Mouse (Mus musculus): Measurements from ENCODE around the gene Ttll8.

Gene Ttll8

DNA sequence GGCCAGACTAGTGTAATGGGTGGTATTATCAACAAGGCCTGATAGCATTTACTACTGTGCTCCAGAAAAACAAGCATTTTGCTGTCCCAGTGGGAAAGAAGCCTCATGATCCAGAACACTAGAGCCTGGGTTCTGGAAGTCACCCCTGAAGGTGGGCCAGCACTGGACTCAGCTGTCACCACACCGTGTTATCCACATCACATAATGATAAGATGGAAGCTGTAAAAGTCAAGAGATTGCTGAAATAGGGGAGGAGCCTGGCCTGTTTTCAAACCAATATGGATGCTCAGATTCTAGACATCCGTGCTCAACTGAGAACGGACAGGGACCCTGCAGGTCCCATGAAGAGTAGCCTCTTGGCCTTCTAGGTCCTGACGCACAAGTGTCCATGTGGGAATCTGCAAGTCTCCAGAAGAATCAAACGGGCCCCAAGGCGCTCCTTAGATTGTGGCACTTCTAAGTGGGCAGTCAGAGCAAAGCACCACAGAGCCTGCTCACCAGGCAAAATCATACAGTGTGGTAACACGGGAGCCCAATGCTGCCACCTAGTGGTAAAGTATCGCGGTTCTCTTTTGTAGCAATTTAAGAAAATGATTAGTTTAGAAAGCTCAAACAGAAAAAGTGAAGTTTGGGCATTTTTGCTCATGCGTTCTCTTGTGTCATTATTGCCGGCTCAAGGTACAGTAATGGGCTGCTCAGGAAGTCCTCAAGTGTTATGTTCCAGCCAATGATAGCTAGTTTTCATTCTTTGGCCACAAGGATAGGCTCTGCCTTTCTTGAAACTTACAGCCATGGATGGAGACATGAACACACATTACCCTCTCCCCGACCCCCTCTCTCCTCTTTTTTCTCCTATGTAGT, 32.9 kb downstream of the Ttll8 start:
- DNase-seq (ENCODE audit: low spot score): peak; percentile 90

DNA sequence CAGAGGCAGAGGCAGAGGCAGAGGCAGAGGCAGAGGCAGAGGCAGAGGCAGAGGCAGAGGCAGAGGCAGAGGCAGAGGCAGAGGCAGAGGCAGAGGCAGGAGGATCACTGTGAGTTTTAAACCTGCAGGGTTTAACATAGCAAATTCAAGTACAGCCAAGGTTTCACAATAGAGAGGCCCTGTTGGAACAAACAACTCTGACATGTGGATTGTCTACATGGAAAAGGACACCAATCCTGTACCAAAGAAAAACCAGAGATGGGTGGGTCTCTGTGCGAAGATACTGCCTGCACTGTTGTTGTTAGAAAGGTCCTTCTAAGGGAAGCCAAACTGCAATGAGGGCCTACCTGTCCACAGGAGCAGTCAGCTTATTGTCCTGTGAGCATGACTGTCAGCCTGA, 34.2 kb downstream of the Ttll8 start:
- no peak for DNase-seq (ENCODE audit: low spot score)

DNA sequence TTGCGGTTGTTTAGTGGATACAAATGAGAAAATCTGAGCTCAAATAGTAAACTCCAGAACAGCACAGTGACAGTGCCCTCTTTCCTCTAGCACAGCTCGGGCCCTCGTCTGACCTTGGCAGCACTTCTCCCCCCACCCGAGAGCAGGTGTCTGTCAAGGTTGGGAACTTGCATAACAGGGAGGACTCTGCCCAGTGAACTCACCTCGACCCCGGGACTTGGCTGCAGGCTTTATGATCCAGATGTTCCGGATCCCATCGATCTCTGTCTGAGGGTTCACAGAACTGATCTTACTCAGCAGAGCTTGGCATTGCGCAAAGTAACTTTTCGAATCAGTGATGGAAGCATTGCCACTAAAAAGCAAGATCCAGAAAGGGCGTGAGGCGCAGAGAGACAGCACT, 34.9 kb downstream of the Ttll8 start:
- no peak for DNase-seq (ENCODE audit: low spot score)

DNA sequence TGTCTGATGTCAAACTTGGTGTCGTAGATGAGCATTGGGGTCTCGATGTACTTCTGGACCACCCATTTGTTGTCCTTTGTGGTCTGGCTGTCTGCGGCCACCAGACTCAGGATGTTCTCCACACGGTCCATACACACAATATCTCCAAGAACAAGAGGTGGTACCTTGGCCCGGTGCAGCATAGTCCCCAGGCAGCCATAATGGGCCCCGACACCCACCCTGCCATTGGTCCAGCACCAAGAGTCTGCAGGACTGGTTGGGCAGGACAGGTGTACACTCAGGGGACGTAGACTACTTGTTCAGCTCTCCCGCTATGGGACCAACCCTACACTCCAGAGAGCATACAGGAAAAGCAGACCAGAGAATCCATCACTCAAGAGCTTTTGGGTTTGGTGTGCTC, 37.1 kb downstream of the Ttll8 start:
- DNase-seq (ENCODE audit: low spot score): no peak

DNA sequence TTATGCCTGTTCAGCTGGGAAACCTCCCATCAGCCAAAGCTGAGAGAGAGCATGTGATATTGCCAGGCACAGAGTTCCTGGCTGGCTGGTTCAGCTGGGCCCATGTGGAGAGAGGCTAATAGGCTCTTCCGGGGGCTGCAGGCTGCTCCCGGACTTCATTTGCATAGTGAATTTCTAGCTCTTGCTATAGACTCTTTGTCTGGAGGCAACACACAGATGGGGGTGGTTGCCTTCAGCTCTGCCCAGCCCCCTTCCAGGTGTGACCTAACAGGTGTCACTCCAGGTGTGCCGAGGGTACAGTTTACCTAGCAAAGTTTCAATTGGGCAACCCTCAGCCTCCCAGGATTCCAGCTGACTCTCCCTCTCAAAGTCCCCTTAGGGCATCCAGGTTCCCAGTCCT, 37.9 kb downstream of the Ttll8 start:
- no peak for DNase-seq (ENCODE audit: low spot score)

DNA sequence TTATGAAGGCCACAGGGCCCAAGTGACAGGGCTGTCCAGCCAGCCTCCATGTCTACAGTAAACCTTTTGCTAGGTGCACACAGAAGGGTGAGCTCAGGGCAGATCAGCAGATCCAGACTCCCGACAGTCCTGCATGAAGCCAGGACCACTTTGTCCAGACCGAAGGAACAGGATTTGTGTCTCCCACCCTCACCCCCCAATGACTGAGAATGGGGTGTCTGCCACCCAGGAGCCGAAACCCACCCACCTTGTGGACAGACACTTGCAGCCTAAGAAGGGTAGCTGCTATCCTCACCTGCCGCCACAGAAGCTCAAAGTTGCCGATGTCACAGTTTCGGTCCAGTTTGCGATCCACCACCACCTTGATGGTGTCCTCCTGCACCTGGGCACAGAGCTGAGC, 39.2 kb downstream of the Ttll8 start:
- no peak for DNase-seq (ENCODE audit: low spot score)

DNA sequence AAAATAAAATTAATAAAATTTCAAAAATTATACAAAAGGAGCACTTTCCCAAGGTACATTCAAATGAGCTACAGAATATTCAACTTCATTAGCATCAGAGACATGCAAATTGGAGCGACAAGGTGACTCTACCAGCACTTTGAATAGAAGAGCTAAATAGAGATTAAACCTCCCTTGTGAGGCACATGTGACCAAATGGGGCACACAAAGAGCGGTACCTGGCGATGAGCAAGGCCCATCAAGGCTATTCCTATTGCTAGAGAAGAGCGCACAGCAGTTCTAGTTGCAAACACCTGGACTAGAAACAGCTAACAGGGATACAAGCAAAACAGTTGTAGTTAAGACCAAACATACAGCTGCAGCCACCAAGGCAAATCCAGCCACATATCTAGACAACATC, 47.9 kb downstream of the Ttll8 start:
- no peak for DNase-seq (ENCODE audit: low spot score)

DNA sequence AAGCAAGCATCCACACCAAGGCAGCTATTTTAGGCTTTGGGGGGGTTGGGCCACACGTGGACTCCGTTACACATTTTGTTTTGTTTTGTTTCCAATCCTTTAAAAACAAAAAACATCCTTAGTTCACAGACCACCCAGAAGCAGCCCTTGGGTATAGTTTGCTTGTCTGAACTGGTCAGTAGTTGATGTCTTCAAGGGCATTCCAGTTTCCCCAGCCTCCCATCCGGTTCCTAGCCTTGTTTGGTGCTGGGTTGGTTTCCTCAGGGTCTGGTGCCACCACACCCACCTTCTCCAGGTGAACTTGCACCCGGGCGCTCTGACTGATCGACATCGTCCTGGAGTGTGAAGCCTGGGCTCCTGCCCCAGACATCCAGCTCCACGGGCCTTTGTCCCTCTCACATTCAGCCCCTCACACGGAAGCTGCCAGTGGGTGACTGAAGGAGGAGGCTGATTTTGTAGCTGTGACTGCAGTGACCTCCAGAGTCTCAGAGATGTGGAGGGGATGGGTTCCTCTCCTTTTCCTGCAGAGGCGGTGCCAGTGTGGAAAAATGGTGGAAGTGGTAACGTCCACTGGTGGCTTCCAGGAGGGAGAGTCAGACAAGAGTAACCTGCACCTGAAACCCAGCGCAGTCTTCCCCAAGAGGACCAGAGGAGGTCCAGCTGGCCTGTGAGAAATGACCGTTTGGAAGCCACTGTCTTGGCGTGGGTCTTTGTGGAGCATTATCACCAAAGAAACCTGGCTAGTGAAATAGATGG, 50.0 kb downstream of the Ttll8 start:
- DNase-seq (ENCODE audit: low spot score): no peak

DNA sequence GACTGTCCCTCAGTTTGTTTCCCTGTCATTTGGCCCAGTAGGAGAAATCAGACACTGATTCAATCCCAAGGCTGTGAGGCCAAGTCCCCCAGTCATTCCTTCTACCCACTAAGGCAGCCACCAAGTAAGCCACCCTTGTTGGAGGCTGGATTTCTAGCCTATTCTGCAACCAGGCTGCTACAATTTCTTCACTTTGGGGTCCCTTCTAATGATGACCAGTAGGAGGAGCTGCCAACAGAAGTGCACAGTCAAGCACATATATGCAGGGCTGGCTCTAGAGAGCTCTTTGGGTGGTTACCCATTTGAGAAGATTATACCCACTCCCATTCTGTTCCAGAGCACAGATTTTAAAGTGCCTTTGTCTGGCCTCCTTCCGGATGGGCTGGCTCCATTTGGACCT, 51.1 kb downstream of the Ttll8 start:
- no peak for DNase-seq (ENCODE audit: low spot score)

DNA sequence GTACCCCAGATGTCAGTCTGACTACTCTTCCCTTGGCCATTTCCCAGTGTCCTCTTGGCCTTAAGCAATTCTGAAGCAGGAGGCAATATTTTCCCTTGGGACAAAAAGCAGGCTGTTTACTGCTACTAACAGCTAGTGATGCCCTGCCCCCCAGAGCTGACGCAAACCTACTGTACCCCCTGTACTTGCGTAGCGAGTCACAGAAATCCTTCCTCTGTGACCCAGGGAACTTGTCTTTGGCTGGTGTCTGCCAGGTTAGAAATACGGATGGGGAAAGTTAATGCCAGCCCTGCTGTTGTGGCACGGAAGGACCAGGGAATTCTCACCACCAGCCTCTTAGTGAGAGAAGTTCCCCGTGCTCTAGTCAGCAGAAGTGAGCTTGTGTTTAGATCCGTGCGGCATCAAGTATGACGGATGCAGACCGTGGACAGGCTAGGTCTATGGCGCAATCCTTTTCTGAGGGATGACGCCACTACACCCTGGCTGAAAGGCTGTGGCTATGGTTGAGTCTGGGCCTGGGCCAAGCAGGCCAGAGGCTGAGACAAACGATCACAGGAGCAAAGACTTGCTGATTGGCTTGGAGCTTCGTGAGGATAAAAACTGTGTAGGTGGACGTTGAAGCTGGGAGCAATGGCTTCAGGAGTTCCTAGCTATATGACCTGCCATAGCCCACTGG, 51.9 kb downstream of the Ttll8 start:
- no peak for DNase-seq (ENCODE audit: low spot score)

DNA sequence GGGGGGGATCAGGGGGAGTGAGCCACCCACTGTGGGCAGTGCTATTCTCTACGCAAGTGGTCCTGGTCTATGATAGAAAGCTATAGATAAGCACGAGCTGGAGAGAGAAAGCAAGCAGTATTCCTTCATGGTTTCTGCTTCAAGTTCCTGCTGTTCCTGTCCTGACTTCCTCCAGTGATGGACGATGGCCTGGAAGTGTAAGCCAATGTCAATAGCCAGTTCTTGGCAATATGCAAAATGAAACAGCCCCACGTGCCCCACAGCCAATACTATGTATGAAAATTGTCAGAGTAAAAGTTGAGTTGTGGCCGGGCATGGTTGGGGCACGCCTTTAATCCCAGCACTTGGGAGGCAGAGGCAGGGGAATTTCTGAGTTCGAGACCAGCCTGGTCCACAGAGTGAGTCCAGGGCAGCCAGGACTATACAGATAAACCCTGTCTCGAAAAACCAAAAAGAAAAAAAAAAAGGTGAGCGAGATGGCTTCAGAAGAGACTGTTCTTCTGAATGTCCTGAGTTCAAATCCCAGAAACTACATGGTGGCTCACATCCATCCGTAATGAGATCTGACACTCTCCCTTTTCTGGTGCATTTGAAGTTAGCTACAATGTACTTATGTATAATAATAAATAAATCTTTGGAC, 57.8 kb downstream of the Ttll8 start:
- DNase-seq (ENCODE audit: low spot score): no peak

DNA sequence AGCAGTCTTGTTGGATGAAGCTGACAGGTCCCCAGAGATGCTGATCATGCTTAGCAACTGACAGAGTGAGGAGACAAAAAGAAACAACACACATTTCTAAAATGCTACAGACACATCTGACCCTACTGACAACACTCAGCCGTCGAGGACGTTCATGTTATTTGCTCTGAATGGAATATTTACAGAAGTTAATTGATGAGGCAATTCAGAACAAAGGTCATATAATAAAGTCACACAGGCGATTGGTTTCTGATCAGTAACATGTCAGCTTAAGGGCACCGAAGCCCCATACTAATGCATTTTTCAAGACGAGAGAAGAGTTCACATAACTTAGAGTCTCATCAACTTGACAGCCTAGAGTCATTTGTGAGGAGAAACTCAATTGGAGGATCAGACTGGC, 58.3 kb downstream of the Ttll8 start:
- DNase-seq (ENCODE audit: low spot score): no peak

DNA sequence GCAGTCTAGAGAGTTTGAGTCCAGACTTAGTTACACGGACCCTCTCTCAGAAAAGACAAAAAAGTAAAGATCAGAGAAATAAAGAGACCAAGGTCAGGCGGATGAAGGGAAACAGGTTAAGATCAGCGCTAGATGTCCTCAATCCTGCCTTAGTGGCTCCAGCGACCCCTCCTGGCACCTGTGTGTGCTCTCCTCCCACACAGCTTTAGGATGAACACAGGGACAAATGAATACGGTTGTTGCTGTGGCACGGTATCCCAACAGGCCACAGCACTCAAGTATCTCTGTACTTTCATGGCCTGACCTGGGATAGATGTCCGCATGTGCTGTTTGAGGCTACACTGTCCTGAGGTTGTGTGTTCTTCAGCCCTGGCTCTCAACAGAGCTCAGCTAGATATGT, 59.1 kb downstream of the Ttll8 start:
- DNase-seq (ENCODE audit: low spot score): no peak

DNA sequence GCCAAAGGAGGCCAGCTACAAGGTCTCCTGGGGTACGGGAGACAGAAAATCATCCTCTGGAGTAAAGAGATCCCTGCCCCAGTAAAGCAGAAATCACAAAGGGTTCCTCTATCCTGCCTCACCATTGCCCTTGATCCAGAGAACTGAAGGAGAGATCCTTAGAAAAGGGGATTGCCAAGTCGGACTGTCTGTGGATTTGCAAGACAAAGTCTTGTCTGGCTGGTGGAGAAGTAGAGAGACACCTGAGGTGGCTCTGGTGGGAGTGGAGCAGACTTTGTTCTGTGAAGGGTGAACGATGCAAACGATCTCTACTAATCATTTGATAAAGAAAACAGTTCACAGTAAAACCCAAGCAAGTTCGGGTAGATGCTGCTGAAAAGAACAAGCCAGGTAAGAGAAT, 61.3 kb downstream of the Ttll8 start:
- DNase-seq (ENCODE audit: low spot score): no peak

DNA sequence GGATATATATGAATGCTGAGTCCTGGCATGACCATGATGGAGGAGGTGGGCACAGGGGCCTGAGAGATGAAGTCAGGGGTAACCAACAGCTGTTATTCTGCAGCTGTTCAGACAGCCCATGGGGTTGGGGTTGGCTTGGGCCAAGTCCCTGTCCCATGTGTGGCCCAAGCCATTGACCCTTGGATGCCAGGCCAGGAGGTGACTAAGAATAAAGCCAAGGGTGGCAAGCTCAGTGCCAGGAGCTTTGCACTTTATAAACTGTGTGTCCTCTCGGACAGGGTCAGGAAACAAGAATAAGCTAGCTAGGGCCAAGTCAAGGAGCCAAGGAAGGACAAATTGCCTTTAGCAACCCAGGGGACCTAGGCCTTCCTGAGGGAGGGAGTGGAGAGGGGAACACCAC, 62.0 kb downstream of the Ttll8 start:
- DNase-seq (ENCODE audit: low spot score): no peak

DNA sequence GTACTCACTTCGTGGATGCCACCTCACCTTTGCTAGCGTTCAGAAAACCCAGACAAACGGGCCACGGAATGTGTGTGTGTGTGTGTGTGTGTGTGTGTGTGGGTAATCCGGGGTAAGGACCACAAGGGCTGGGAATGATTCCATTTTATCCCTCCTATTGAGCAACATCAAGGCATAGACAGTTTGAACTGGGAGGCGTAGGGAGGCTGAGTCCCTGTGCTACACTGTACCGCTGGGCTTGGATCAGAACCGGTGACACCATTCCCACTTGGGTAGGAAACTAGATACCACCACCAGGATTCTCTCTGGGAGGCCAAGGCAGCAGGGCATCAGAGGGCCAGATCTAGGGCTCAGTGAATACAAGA, 62.6 kb downstream of the Ttll8 start:
- DNase-seq (ENCODE audit: low spot score): no peak

DNA sequence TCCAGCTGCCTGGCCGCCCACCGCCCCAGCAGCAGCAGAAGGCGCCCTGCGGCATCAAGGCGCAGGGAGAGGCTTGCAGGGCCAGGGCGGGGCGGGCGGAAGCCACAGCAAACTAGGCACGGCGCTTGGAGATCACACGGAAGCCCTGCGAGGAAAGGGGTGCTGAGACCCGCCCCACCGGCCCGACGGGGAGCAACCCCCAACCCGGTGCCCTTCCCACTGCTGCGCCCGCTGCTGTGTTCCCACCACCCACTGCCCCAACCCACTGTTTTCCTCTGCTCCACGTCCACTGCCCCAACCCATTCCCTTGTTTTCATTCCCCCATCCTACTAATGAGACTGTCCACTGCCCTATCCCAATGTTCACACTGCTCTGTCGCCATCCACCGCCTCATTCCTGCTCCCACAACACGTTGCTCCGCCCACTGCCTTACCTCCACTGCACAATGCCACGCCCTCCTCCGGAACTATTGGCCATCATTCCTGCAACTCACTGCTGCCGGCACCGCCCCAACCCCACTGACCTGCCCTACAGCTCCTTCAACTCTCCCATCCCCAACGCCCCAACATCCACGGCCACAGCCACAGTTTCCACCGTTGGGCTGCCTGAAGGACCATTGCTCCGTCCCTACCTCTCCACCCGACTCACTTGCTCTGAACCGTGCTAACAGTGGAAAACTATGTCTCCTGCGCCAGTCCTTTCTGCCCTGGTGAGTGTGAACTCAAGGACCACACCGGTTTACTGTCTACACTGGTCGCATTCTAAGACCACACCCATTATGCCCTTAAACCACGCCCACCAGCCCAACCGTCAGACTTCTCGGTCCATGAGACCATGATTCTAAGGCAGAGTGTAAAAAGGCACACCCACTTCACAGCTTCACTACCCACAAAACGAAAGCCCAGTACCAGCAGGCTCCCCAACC, 63.2 kb downstream of the Ttll8 start:
- peak; percentile 95 for DNase-seq (ENCODE audit: low spot score)

DNA sequence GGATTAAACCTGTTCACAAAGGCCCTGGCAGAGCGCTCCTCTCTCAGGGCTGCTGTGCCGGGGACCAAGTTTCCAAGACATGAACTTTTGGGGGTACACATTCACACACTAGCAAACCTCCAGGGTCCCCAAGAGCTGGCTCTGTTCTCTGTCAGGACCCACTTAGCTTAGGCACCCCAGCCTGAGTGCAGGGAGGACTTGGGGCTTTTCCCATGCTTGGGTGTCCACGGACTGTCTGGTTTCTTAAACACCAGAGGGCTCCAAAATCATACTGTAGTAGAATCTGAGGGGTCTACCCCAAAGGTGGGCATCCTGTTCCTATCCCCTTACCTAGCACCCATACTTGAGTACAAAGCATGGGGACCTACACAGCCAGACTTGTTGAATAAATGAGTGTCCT, 64.2 kb downstream of the Ttll8 start:
- DNase-seq (ENCODE audit: low spot score): no peak

DNA sequence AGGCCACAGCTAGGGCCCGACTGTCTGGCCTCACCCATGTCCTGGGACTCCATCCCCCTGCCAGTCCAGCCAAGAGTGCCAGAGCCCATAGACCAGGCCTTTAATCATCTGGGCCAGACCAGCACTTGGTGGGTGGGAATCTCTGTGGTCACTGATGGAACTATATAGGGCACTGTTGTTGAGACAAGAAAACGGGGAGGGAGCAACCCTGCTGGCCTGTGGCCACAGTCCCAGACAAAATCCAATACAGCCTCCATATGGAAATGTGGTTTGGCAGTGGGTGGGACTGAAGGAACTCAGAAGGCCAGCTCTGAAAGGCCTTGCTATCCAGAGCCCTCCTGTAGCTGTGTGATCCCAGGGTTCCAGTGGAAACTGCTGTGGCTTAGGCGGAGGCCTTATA, 65.2 kb downstream of the Ttll8 start:
- no peak for DNase-seq (ENCODE audit: low spot score)

DNA sequence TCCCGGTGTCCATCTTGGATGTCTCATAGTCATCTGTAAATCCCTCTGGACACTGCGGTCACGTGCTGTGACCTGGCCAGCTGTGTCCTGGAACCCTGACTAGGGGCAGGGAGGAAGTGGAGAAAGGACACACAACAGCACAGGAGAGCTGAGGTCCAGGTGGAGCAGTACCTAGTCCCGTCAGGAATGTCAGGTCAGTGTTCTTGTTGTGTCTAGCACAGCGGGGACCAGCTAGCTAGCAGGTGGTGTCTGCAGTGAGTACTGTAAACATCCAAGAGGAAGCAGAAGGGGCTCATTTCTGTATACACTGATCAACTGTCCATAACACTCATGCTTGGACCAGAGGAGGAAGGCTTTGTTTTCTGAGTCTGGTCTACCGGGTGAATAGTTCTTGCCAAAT, 68.8 kb downstream of the Ttll8 start:
- DNase-seq (ENCODE audit: low spot score): no peak

DNA sequence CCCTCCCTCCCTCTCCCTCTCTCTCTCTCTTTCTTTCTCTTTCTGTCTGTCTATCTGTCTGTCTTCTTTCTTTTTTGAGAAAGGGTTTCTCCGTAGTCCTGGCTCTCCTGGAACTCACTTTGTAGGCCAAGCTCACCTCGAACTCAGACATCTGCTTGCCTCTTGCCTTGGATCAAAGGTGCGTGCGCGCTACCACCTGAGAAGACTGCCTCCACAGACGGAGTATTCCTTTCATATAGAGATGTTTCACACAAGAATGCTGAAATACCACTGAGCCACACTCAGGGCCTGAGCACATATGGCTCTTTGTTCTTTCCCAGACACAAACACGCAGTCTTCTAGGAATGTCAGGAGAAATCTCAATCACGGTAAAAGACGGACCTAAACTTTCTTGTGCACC, 70.9 kb downstream of the Ttll8 start:
- DNase-seq (ENCODE audit: low spot score): no peak

DNA sequence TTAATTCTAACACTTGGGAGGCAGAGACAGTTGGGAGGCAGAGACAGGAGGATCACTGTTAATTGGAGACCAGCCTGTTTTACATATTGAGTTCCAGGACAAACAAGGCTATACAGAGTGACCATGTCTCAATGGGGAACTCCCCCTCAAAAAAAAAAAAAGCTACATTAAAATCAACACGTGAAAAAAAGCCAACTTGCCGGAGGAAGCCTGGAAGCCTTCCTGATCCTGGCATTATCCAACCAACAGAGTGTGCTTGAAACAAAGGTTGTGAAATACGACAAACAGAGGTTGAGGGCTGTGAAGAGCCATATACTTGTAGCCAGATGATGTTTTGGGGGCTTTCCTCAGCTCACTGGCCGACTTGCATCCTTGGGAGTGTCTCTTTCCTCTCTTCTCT, 71.4 kb downstream of the Ttll8 start:
- no peak for DNase-seq (ENCODE audit: low spot score)
